Mouse (Mus musculus) megakaryocyte, embryonic 14.5 days (primary cell): ENCODE data around the gene Saxo1. TPM values are rescaled to one million over a fixed set of nuclear protein-coding genes. Genes with fewer than 3 reads are reported as not detected.

ENCODE experiments used
- H3K27me3 ChIP-seq: replicated peaks from 2 replicates; pipeline ENCODE3; 2012; ENCODE audit warnings: inconsistent platforms
- H3K36me3 ChIP-seq: replicated peaks from 2 replicates; pipeline ENCODE3; 2012; ENCODE audit warnings: low read length, inconsistent platforms, mixed read lengths
- H3K4me1 ChIP-seq: 2 replicates; pipeline ENCODE4 v1.6.1; 2012; ENCODE audit warnings: inconsistent platforms
- H3K4me3 ChIP-seq: replicated peaks from 2 replicates; pipeline ENCODE3; 2012; ENCODE audit warnings: moderate library complexity, mild to moderate bottlenecking, inconsistent platforms
- H3K9me3 ChIP-seq: 2 replicates; pipeline ENCODE4 v1.6.1; 2012; ENCODE audit warnings: inconsistent platforms
- FLI1 ChIP-seq: IDR thresholded peaks from 2 replicates; pipeline ENCODE4 v1.6.1; 2012; ENCODE audit warnings: low read length, inconsistent platforms, mixed read lengths
- GATA1 ChIP-seq: IDR thresholded peaks from 3 replicates; pipeline ENCODE4 v1.6.1; 2012; ENCODE audit warnings: mixed read lengths, low read length, inconsistent platforms, borderline replicate concordance
- polyA plus RNA-seq: library from polyadenylated mRNA; stranded (reverse); fragments of >175 nt; gene quantifications from 2 replicates; pipeline ENCODE4 v1.2.3, GENCODE M21; 2012; ENCODE audit warnings: low replicate concordance; ENCODE audit not compliant: insufficient read depth

Saxo1 gene
- polyA plus RNA-seq, 1 experiment = not detected

DNA sequence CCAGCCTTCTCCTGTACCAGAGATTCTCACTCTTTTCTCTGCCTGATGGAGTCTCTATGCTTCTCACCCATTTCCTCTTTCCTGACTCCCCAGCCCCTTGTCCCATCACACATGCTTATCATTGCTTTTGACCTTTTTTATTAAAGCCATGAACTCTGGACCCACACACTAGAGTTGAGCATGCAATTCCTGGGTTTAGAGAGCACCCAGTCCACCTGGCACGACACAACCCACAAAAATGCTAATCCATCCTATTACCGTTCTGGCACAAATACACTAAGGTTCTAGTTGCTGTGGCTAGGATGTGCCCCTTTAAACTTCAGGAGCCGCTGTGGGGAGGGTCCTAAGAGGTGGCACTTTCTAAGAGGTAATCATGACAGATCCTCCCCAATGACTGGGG is 122.5 kb downstream of the Saxo1 start:
- TF ChIP-seq GATA1 (no peak), FLI1 (no peak)
- Histone ChIP-seq H3K9me3 (0 out of 2 replicates have a peak, but pooled peaks cover 7% of the 10 kb centered on the region), H3K27me3 (no peaks in the 10 kb centered on the region), H3K4me3 (no peak overlapping the region), H3K4me1 (no peaks in the 10 kb centered on the region), H3K36me3 (no peaks in the 10 kb centered on the region)

DNA sequence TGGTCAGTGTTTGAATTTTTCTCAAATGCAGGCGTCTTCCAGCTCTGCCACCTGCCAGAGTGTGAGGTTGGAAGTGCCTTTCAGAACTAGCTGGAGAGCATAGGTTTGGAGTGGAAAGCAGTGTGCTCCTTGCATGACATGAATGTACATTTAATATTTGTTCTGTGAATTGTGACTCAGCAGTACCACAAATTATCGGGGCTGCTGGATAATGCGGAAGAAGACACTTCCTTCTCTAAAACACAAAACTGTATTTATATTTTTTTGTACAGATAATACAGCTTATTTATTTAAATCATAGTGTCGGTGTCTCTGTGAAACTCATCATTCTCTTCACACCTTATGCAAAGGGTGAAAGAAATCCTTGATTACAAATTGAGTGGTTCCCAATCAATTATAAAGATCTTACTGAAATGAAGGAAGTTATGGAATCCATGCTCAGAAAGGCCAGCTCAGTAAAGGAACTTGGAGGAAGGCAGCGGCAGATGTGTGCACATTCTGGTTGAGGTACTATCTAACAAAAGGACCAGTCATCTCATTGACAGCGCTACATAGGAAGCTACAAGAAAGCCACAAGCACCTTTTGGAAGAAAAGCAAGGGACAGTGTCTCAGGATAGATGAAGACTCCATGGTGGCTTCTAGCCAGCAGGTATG is 129.9 kb downstream of the Saxo1 start:
- TF ChIP-seq FLI1 (no peak), GATA1 (no peak)
- H3K4me1 ChIP-seq = peaks cover 20% of the 10 kb centered on the region
- no peaks in the 10 kb centered on the region for H3K9me3 ChIP-seq
- H3K36me3 ChIP-seq = no peaks in the 10 kb centered on the region
- no peaks in the 10 kb centered on the region for H3K27me3 ChIP-seq
- no peak overlapping the region for H3K4me3 ChIP-seq

DNA sequence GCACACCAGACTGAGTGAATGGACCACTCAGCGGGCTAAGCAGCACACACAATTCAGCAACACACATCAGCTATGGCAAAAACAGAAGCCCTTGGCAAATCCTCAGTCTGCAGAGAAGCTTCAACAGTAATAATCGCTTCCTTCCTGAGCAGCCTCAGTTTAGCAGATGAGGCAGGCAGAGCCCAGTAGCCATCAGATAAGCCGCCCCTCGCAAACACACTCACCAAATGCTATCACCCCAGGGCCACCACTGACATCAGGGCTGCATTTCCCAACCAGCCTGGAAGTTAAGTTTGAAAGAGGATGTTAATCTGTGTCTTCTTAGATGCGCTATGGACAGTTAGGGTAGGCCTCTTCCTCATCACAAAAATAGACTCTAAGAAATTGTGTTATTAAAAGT is 130.8 kb downstream of the Saxo1 start:
- no peaks in the 10 kb centered on the region for H3K27me3 ChIP-seq
- no peaks in the 10 kb centered on the region for H3K36me3 ChIP-seq
- H3K4me3 ChIP-seq = no peak overlapping the region
- no peaks in the 10 kb centered on the region for H3K9me3 ChIP-seq
- TF ChIP-seq FLI1 = no peak
- no peak for TF ChIP-seq GATA1
- peaks cover 20% of the 10 kb centered on the region for H3K4me1 ChIP-seq

DNA sequence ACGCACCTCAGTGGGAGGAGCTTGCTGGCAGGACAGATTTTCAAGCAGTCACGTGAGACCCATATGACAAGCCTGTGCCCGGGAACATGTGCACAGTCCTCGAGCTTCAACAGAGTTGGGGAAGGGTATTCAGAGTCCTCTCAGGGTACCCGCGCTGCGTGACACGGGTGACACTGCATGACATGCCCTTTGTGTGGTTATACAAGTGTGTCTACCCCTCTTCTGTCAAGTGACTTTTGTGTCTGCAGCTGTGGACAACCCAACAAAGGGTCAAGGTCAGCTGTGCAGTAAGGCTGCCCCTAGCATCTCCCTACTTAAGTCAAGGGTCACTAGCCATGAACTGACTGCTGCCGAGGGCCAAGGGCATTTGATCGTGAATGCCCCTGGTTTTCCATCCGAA is 131.6 kb downstream of the Saxo1 start:
- H3K36me3 ChIP-seq = no peaks in the 10 kb centered on the region
- peaks cover 20% of the 10 kb centered on the region for H3K4me1 ChIP-seq
- no peaks in the 10 kb centered on the region for H3K9me3 ChIP-seq
- no peak overlapping the region for H3K4me3 ChIP-seq
- TF ChIP-seq GATA1 (no peak), FLI1 (no peak)
- no peaks in the 10 kb centered on the region for H3K27me3 ChIP-seq

DNA sequence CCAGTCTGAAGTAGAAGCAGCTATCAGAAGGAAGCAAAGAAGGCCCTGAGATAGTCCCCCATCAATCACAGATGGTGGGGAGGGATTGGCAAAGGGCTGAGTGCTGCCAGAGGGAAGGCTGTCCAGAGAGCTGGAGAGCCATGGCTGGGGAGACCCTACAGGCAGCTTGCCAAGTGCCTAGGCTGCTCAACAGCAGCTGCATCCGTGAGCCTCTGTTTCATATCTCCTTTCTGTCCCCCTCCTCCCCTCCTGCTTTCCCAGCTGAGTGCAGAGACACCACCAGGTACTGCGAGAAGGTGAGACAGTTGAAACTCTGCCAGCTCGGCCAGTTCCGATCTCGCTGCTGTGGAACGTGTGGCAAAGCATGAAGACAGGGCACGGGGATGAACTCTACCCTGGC is 132.5 kb downstream of the Saxo1 start:
- no peaks in the 10 kb centered on the region for H3K36me3 ChIP-seq
- no peak overlapping the region for H3K4me3 ChIP-seq
- TF ChIP-seq GATA1 (no peak), FLI1 (no peak)
- H3K9me3 ChIP-seq = no peaks in the 10 kb centered on the region
- peaks cover 20% of the 10 kb centered on the region for H3K4me1 ChIP-seq
- H3K27me3 ChIP-seq = no peaks in the 10 kb centered on the region

DNA sequence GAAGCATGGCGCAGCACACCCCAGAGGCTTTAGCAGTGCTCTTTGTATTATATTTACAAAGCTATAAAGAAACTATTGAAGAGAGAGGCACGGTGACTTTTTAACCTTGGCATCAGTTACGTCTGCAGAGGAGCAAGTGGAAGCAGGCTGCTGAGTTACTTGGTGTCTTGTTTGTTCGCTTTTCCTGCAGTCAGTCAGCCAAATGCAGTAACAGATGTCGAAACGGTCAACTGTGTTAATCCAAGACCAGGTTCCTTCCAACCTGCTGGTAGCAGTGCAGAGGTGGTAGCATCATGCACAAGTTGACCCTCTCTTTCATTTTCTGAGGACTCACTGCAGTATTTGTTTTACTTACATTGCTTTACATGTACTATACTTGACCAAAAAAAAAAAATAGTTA is 135.5 kb downstream of the Saxo1 start:
- no peaks in the 10 kb centered on the region for H3K9me3 ChIP-seq
- no peaks in the 10 kb centered on the region for H3K36me3 ChIP-seq
- peaks cover 16% of the 10 kb centered on the region for H3K4me1 ChIP-seq
- no peak overlapping the region for H3K4me3 ChIP-seq
- no peak for TF ChIP-seq FLI1
- TF ChIP-seq GATA1 = no peak
- H3K27me3 ChIP-seq = no peaks in the 10 kb centered on the region

DNA sequence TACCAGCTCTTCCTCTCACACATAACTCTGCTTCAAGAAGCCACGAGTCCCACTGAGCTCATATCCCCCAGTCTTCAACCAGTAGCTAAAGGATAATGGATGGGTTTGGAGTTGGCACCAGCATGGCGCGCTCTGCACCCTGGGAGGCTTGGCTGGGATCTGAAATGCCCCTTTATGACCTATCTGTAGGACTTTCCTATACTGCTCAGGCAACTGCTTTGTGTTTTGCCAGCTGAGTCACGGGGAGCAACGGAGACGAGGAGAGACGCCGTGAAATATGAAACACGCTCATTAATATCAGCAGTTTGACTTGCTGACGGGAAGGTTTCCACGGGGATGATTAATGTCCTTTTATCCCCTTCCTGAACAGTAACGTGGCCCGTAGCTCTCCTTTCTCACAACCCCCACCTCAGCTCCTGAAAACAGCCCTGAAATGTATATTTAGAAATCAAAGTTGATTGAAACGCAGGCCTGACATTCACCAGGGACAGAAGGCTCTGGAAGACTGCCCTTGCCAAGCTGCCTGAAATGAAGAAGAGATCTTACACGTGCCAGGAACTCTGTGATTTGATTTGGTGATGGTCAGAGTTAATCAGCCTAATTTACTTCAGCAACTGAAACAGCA is 141.6 kb downstream of the Saxo1 start:
- Histone ChIP-seq H3K9me3 (peaks cover 7% of the 10 kb centered on the region; the same call in 1 of the 2 replicates), H3K4me3 (no peak overlapping the region), H3K36me3 (no peaks in the 10 kb centered on the region), H3K27me3 (peaks cover 2% of the 10 kb centered on the region), H3K4me1 (no peaks in the 10 kb centered on the region)
- TF ChIP-seq GATA1 (no peak), FLI1 (no peak)

DNA sequence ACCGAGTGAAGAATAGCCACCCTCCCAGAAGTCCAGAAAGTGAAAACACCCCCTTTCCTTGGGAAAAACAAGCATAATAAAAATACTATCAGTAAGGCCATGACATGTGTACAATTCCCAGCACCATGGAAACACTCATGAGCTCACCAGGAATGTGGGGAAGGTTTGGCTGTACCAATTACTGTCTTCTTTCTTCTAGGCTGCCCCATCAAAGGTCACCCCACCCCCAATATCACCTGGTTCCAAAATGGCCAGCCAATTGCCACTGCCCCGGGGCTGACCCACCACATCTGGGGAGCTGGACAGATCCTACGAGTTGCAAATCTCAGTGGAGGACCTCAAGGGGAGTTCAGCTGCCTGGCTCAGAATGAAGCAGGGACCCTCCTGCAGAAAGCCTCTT is 144.7 kb downstream of the Saxo1 start:
- H3K4me3 ChIP-seq = no peak overlapping the region
- peaks cover 2% of the 10 kb centered on the region for H3K27me3 ChIP-seq
- H3K4me1 ChIP-seq = no peaks in the 10 kb centered on the region; the same call in 1 of the 2 replicates
- TF ChIP-seq FLI1 (no peak), GATA1 (no peak)
- peaks cover 7% of the 10 kb centered on the region; the same call in 1 of the 2 replicates for H3K9me3 ChIP-seq
- H3K36me3 ChIP-seq = no peaks in the 10 kb centered on the region

DNA sequence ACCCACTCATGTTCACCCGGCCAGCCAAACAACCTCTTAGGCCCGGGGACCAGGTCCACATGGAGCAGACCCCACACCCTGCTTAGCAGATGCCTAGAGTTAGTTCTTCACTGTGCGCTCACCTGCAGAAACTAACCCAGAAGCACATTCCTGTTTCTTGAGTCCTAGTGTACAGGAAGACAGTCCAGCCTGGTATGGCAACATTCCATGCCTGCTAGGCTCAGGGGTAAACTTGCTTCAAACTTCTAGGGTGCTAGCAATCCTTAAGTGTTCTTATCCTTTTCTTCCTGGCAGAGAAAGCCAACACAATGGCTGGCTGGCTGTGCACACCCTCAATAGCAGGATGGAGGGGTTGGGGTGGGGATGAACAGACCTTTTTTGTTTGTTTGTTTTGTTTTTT is 147.2 kb downstream of the Saxo1 start:
- peaks cover 5% of the 10 kb centered on the region; the same call in 1 of the 2 replicates for H3K9me3 ChIP-seq
- TF ChIP-seq FLI1 (no peak), GATA1 (no peak)
- no peak overlapping the region for H3K4me3 ChIP-seq
- peaks cover 13% of the 10 kb centered on the region for H3K4me1 ChIP-seq
- peaks cover 2% of the 10 kb centered on the region for H3K27me3 ChIP-seq
- H3K36me3 ChIP-seq = no peaks in the 10 kb centered on the region

DNA sequence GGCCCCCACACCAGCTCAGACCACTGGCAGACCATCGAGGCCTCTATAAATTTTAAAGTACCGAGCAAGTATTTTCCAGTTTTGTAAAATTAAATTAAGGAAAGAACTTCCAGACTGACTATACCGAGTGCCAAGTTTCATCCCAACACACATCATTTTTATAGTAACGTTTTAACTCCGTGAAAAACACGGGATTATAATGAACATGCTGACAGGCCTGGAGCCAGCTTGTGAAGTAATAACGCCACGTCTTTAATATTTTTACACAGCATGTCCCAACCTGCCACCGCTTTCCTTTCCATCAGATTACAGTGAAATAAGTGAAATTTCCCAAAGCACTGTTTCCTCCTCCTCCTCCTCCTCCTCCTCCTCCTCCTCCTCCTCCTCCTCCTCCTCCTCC is 149.7 kb downstream of the Saxo1 start:
- TF ChIP-seq GATA1 (no peak), FLI1 (no peak)
- H3K4me3 ChIP-seq = no peak overlapping the region

DNA sequence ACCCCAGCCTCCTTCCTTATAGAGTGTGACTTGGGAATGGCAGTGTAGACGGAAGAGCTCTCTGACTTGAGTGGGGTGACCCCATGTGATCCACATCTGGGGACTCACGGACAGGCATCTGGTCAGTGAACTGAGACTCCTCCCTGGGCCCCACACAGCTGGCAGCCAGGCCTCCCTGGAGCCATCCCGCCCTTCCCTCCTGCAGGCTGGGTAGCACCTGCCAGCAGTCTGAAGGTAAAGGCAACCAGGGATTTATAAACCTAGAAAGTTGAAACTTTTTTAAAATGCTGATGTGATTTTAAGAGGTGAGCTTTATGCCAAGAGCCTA is 151.0 kb downstream of the Saxo1 start:
- H3K4me3 ChIP-seq = no peak overlapping the region
- no peak for TF ChIP-seq FLI1
- H3K36me3 ChIP-seq = no peaks in the 10 kb centered on the region
- H3K9me3 ChIP-seq = no peaks in the 10 kb centered on the region; the same call in 1 of the 2 replicates
- H3K4me1 ChIP-seq = peaks cover 21% of the 10 kb centered on the region
- H3K27me3 ChIP-seq = no peaks in the 10 kb centered on the region

More for the DNA sequence above, 149.7 kb downstream of the Saxo1 start:
- H3K27me3 ChIP-seq = no peaks in the 10 kb centered on the region
- H3K4me1 ChIP-seq = peaks cover 21% of the 10 kb centered on the region
- H3K9me3 ChIP-seq = no peaks in the 10 kb centered on the region; the same call in 1 of the 2 replicates
- no peaks in the 10 kb centered on the region for H3K36me3 ChIP-seq
